Mouse (Mus musculus): ENCODE data around the gene Nynrin. TPM values are rescaled to one million over a fixed set of nuclear protein-coding genes. Genes with fewer than 3 reads are reported as not detected.
A peak's percentile ranks its signal among the peaks of the same experiment; 100 is the strongest.

Gene Nynrin
- polyA plus RNA-seq, 1 experiment from 2014 or later = 10.7 TPM

- WGBS = 86% methylated on average over 9 of the region's 9 CpGs
- Histone ChIP-seq H3K4me3 (no peak overlapping the region), H3K9me3 (no peaks in the 10 kb centered on the region), H3K27ac (replicated peaks) (no peak overlapping the region), H3K27me3 (no peaks in the 10 kb centered on the region), H3K36me3 (no peaks in the 10 kb centered on the region), H3K9ac (replicated peaks) (no peak overlapping the region), H3K4me2 (replicated peaks) (no peak overlapping the region), H3K4me1 (no peaks in the 10 kb centered on the region)
- ATAC-seq (replicated peaks) = no peak
Observed at GRCm38 (mm10) chr14:55845506-55846294, 8.1 kb upstream of the Nynrin start.

- H3K9me3 ChIP-seq = no peaks in the 10 kb centered on the region
- H3K4me1 ChIP-seq = peaks cover 26% of the 10 kb centered on the region
- no peak overlapping the region for H3K4me2 ChIP-seq (replicated peaks)
- H3K36me3 ChIP-seq = no peaks in the 10 kb centered on the region
- no peak overlapping the region for H3K9ac ChIP-seq (replicated peaks)
- H3K27me3 ChIP-seq = no peaks in the 10 kb centered on the region
- H3K27ac ChIP-seq (replicated peaks) = no peak overlapping the region
- 74% methylated on average over 6 of the region's 6 CpGs for WGBS
- ATAC-seq (replicated peaks) = no peak
- H3K4me3 ChIP-seq = no peak overlapping the region
Observed at GRCm38 (mm10) chr14:55850885-55851284, 2.9 kb upstream of the Nynrin start.

GRCm38 (mm10) chr14:55852646-55853551 is 911 bp upstream of the Nynrin start:
- ATAC-seq (replicated peaks) = peak; percentile 71
- 1% methylated on average over 11 of the region's 11 CpGs for WGBS

GRCm38 (mm10) chr14:55854406-55855100 is 743 bp downstream of the Nynrin start:
- Histone ChIP-seq H3K27me3 (no peaks in the 10 kb centered on the region), H3K4me1 (peaks cover 51% of the 10 kb centered on the region), H3K27ac (replicated peaks) (peak overlapping the region; percentile 85), H3K4me2 (replicated peaks) (peak overlapping the region; percentile 71), H3K4me3 (peak overlapping the region; percentile 71), H3K9me3 (no peaks in the 10 kb centered on the region), H3K9ac (replicated peaks) (peak overlapping the region; percentile 76), H3K36me3 (no peaks in the 10 kb centered on the region)
- 0% methylated on average over 9 of the region's 9 CpGs for WGBS
- peak; percentile 39 for ATAC-seq (replicated peaks)

More at GRCm38 (mm10) chr14:55852646-55853551, 911 bp upstream of the Nynrin start:
- Histone ChIP-seq H3K9me3 (no peaks in the 10 kb centered on the region), H3K4me3 (peak overlapping the region; percentile 71; the same call in 1 of the 2 replicates), H3K27me3 (no peaks in the 10 kb centered on the region), H3K4me1 (peaks cover 44% of the 10 kb centered on the region), H3K27ac (replicated peaks) (peak overlapping the region; percentile 85), H3K36me3 (no peaks in the 10 kb centered on the region), H3K9ac (replicated peaks) (no peak overlapping the region), H3K4me2 (replicated peaks) (peak overlapping the region; percentile 71)

- peaks cover 51% of the 10 kb centered on the region for H3K4me1 ChIP-seq
- peak; percentile 14 for ATAC-seq (replicated peaks)
- WGBS = 0% methylated on average over 4 of the region's 4 CpGs
- no peaks in the 10 kb centered on the region for H3K9me3 ChIP-seq
- H3K9ac ChIP-seq (replicated peaks) = peak overlapping the region; percentile 76
- H3K4me2 ChIP-seq (replicated peaks) = peak overlapping the region; percentile 71
- no peaks in the 10 kb centered on the region for H3K27me3 ChIP-seq
- peak overlapping the region; percentile 85 for H3K27ac ChIP-seq (replicated peaks)
- no peaks in the 10 kb centered on the region for H3K36me3 ChIP-seq
- H3K4me3 ChIP-seq = peak overlapping the region; percentile 71
Observed at GRCm38 (mm10) chr14:55855101-55855561, 1.3 kb downstream of the Nynrin start.

- Histone ChIP-seq H3K4me1 (peaks cover 57% of the 10 kb centered on the region), H3K36me3 (no peaks in the 10 kb centered on the region), H3K27me3 (no peaks in the 10 kb centered on the region), H3K27ac (replicated peaks) (no peak overlapping the region), H3K9ac (replicated peaks) (no peak overlapping the region), H3K9me3 (no peaks in the 10 kb centered on the region), H3K4me2 (replicated peaks) (no peak overlapping the region), H3K4me3 (no peak overlapping the region)
- whole genome bisulfite sequencing = 79% methylated on average over 4 of the region's 4 CpGs
- no peak for ATAC-seq (replicated peaks)
Observed at GRCm38 (mm10) chr14:55857588-55857987, 3.8 kb downstream of the Nynrin start.

- ATAC-seq (replicated peaks) = no peak
- Histone ChIP-seq H3K9me3 (no peaks in the 10 kb centered on the region), H3K36me3 (peaks cover 26% of the 10 kb centered on the region), H3K27ac (replicated peaks) (no peak overlapping the region), H3K27me3 (no peaks in the 10 kb centered on the region), H3K9ac (replicated peaks) (no peak overlapping the region), H3K4me3 (no peak overlapping the region), H3K4me1 (peaks cover 28% of the 10 kb centered on the region), H3K4me2 (replicated peaks) (no peak overlapping the region)
- WGBS = 65% methylated on average over 6 of the region's 6 CpGs
Observed at GRCm38 (mm10) chr14:55862186-55862585, 8.4 kb downstream of the Nynrin start.

GRCm38 (mm10) chr14:55862970-55863369 is 9.2 kb downstream of the Nynrin start:
- Histone ChIP-seq H3K27me3 (no peaks in the 10 kb centered on the region), H3K27ac (replicated peaks) (no peak overlapping the region), H3K9me3 (no peaks in the 10 kb centered on the region), H3K4me1 (peaks cover 21% of the 10 kb centered on the region), H3K36me3 (peaks cover 31% of the 10 kb centered on the region), H3K9ac (replicated peaks) (no peak overlapping the region), H3K4me2 (replicated peaks) (no peak overlapping the region), H3K4me3 (no peak overlapping the region)
- no peak for ATAC-seq (replicated peaks)
- 95% methylated on average over 10 of the region's 10 CpGs for WGBS

GRCm38 (mm10) chr14:55863773-55864172 is 10.0 kb downstream of the Nynrin start:
- Histone ChIP-seq H3K9ac (replicated peaks) (no peak overlapping the region), H3K4me3 (no peak overlapping the region), H3K27me3 (no peaks in the 10 kb centered on the region), H3K4me2 (replicated peaks) (no peak overlapping the region), H3K4me1 (peaks cover 21% of the 10 kb centered on the region), H3K9me3 (no peaks in the 10 kb centered on the region), H3K27ac (replicated peaks) (no peak overlapping the region), H3K36me3 (peaks cover 39% of the 10 kb centered on the region)
- 25% methylated on average over 7 of the region's 7 CpGs for WGBS
- peak; percentile 59; the same call in 1 of the 2 replicates for ATAC-seq (replicated peaks)

GRCm38 (mm10) chr14:55866962-55867361 is 13.2 kb downstream of the Nynrin start:
- Histone ChIP-seq H3K4me1 (peaks cover 12% of the 10 kb centered on the region), H3K4me3 (no peak overlapping the region), H3K9ac (replicated peaks) (no peak overlapping the region), H3K27me3 (no peaks in the 10 kb centered on the region), H3K9me3 (no peaks in the 10 kb centered on the region), H3K36me3 (peaks cover 68% of the 10 kb centered on the region), H3K4me2 (replicated peaks) (no peak overlapping the region), H3K27ac (replicated peaks) (no peak overlapping the region)
- no peak for ATAC-seq (replicated peaks)
- WGBS = 37% methylated on average over 4 of the region's 4 CpGs

- no peaks in the 10 kb centered on the region for H3K9me3 ChIP-seq
- no peak overlapping the region for H3K27ac ChIP-seq (replicated peaks)
- no peak overlapping the region for H3K4me3 ChIP-seq
- H3K4me1 ChIP-seq = peaks cover 9% of the 10 kb centered on the region
- H3K9ac ChIP-seq (replicated peaks) = no peak overlapping the region
- no peak overlapping the region for H3K4me2 ChIP-seq (replicated peaks)
- H3K36me3 ChIP-seq = peaks cover 79% of the 10 kb centered on the region
- ATAC-seq (replicated peaks) = no peak
- 93% methylated on average over 14 of the region's 14 CpGs for WGBS
- no peaks in the 10 kb centered on the region for H3K27me3 ChIP-seq
Observed at GRCm38 (mm10) chr14:55868230-55869026, 14.6 kb downstream of the Nynrin start.

Data from forebrain, embryonic 15.5 days (tissue).